20 mouse cellular contexts compared by ENCODE assay signal in the genomic region with DNA sequence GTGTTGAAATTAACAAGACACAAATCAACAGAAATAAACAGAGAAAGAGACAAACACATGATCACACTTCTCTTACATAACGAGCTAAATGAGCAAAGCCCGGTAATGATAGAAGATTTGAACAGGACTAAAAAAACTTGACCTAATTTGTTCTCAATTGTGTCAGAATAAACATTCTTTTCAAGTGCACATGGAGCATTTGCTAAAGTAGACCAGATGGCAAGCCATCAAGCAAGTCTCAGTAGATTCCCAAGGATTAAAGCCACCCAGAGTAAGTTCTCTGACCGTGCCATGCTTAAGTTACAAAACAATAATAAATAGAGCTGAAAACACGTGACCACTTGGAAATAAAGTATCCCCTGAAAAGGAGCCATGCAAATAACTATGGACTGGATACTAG.
"Had no signal": no experiment of that assay in that cellular context is flagged by ENCODE, and none has a peak within 500 bp of the region (broad histone marks: within the 10 kb centered on the region; RNA-seq: fewer than 3 reads in every experiment).

No protein-coding gene starts in this region.

- H3K27me3 ChIP-seq: liver, embryonic 15.5 days; megakaryocyte, embryonic 14.5 days; midbrain, embryonic 12.5 days; neural tube, embryonic 13.5 days; neural tube, embryonic 15.5 days had no signal

- ATAC-seq: midbrain, embryonic 16.5 days had no signal

- H3K36me3 ChIP-seq: liver, embryonic 15.5 days; midbrain, embryonic 12.5 days; neural tube, embryonic 13.5 days; neural tube, embryonic 15.5 days had no signal

- H3K9me3 ChIP-seq: liver, embryonic 15.5 days; midbrain, embryonic 12.5 days; neural tube, embryonic 13.5 days; neural tube, embryonic 15.5 days had no signal

- DNase-seq: lung, adult 18-20 months; lung, embryonic 14.5 days; lung, postnatal 14 days; lung, postnatal 36 days; midbrain, embryonic 14.5 days; right cerebral cortex, adult 18-20 months; right cerebral cortex, postnatal 25 days; right cerebral cortex, postnatal 4 days; spleen, adult 18-20 months; thymus, adult 18-20 months; thymus, postnatal 14 days; thymus, postnatal 36 days had no signal

- H3K4me1 ChIP-seq: liver, embryonic 15.5 days; megakaryocyte, embryonic 14.5 days; midbrain, embryonic 12.5 days; neural tube, embryonic 13.5 days; neural tube, embryonic 15.5 days had no signal

- H3K27ac ChIP-seq: liver, embryonic 15.5 days; macrophage; midbrain, embryonic 12.5 days; neural tube, embryonic 13.5 days; neural tube, embryonic 15.5 days had no signal

- H3K4me2 ChIP-seq: liver, embryonic 15.5 days; lung, embryonic 14.5 days; midbrain, embryonic 12.5 days; neural tube, embryonic 13.5 days; neural tube, embryonic 15.5 days had no signal

- H3K4me3 ChIP-seq: liver, embryonic 15.5 days; megakaryocyte, embryonic 14.5 days; midbrain, embryonic 12.5 days; myocyte; neural tube, embryonic 13.5 days; neural tube, embryonic 15.5 days had no signal

- H3K9ac ChIP-seq: liver, embryonic 15.5 days; lung, embryonic 14.5 days; midbrain, embryonic 12.5 days; neural tube, embryonic 13.5 days; neural tube, embryonic 15.5 days had no signal
